8 mouse cellular contexts compared by ENCODE assay signal in the genomic region with DNA sequence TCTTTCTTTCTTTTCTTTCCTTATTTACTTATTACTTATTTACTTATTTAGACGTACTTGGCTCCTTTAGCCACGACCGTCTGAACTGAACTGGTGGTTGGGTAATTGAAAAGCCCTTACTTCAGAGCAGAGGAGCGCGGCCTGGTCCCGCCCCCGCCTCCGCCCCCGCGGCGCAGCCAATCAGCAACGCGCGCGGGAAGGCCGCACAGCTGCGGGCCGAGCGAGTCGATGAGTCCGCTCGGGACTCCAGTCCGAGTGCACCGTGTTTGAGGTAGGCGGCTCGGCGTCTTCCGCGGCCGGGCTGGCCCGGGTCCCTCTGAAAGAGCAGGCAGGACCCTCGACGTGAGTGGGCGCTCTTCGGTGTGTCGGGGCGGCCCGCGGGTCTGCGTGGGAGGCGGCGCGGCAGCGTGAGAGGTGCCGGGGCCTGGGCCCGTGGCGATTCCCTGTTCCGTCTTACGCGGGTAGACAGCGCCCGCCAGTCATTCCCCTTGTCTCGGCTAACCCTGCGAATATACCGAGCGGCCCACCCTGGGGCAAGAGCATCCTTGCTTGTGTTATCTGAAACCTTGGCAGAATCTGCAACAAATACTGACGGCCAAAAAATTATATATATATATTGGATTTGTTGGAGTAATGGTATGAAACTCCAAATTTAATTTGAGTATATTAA. TPM values are rescaled to one million over a fixed set of nuclear protein-coding genes. Genes with fewer than 3 reads are reported as not detected.
DNase-seq lines count a peak whose midpoint lies in the region; ATAC-seq lines count a peak whose summit lies in the region.

A gene (plus strand): TSS at position 204 of the 670 bp plus-strand sequence.

- intact Hi-C loops in heart, postnatal 14 days (cut with DNase I), result loop anchor here (5.0 kb wide), 1 partner anchor 82 kb away; a partner anchor contains a TSS

- H3K4me3 ChIP-seq in forebrain, embryonic 14.5 days (ENCODE audit: low read depth, low read length), result peak within 1 kb of the TSS; percentile 60
- H3K4me3 ChIP-seq in neural tube, embryonic 15.5 days (replicated peaks), result peak within 1 kb of the TSS; percentile 90

- peak within 1 kb of the TSS; percentile 81 for H3K27ac ChIP-seq in forebrain, embryonic 14.5 days (ENCODE audit: low read depth, low read length)
- peak within 1 kb of the TSS; percentile 92 for H3K27ac ChIP-seq in neural tube, embryonic 15.5 days (replicated peaks)

- WGBS in forebrain, embryonic 14.5 days, result under 1% methylated on average over 57 of the region's 57 CpGs
- WGBS in neural tube, embryonic 15.5 days, result under 1% methylated on average over 57 of the region's 57 CpGs

- DNase-seq in ES-CJ7 (ENCODE audit: low read depth, low spot score), result peak; percentile 92
- peak; percentile 93 for DNase-seq in cerebellum, adult 11 months
- DNase-seq in forebrain, embryonic 14.5 days (ENCODE audit: low spot score), result peak; percentile 96
- DNase-seq in heart, postnatal 14 days, result peak; percentile 97 to 98
- DNase-seq in layer of hippocampus, adult 11-12 months (ENCODE audit: low spot score), result peak; percentile 96
- peak; percentile 95 for DNase-seq in lung, adult 18-20 months
- DNase-seq in testis, postnatal 14 days (ENCODE audit: low spot score), result peak; percentile 95

- no peaks in the 10 kb centered on the region for H3K36me3 ChIP-seq in forebrain, embryonic 14.5 days (ENCODE audit: control insufficient read depth, insufficient read depth, low read length)
- no peaks in the 10 kb centered on the region for H3K36me3 ChIP-seq in neural tube, embryonic 15.5 days

- H3K4me2 ChIP-seq in forebrain, embryonic 14.5 days (ENCODE audit: low read length), result peak within 1 kb of the TSS; percentile 65
- H3K4me2 ChIP-seq in neural tube, embryonic 15.5 days, result peak within 1 kb of the TSS; percentile 61

- H3K9ac ChIP-seq in forebrain, embryonic 14.5 days (ENCODE audit: low read length), result peak within 1 kb of the TSS; percentile 80
- peak within 1 kb of the TSS; percentile 84 for H3K9ac ChIP-seq in neural tube, embryonic 15.5 days (replicated peaks)

- peak; percentile 99 for ATAC-seq in forebrain, embryonic 14.5 days
- ATAC-seq in neural tube, embryonic 15.5 days (ENCODE audit: low FRiP score), result peak; percentile 96

- H3K4me1 ChIP-seq in forebrain, embryonic 14.5 days (ENCODE audit: control insufficient read depth, insufficient read depth, low read length), result peaks cover 9% of the 10 kb centered on the region
- peaks cover 14% of the 10 kb centered on the region for H3K4me1 ChIP-seq in neural tube, embryonic 15.5 days

- H3K27me3 ChIP-seq in forebrain, embryonic 14.5 days (replicated peaks; ENCODE audit: control insufficient read depth, insufficient read depth, low read length), result no peaks in the 10 kb centered on the region
- no peaks in the 10 kb centered on the region for H3K27me3 ChIP-seq in neural tube, embryonic 15.5 days (replicated peaks)

- H3K9me3 ChIP-seq in forebrain, embryonic 14.5 days (replicated peaks; ENCODE audit: control insufficient read depth, low read length), result no peaks in the 10 kb centered on the region
- no peaks in the 10 kb centered on the region for H3K9me3 ChIP-seq in neural tube, embryonic 15.5 days (replicated peaks)

RNA-seq across cellular contexts. Expression of the gene that starts here (rescaled TPM):
- 51.4 and 56.6 TPM in 2 replicates for polyA plus RNA-seq in forebrain, embryonic 14.5 days (2014; fragmentation: Nextera tagmentation; extraction: Ambion mirVana)
- 10 to 100 TPM; 35.5 to 36.0 TPM for total RNA-seq in heart, postnatal 14 days (2021)
- polyA plus RNA-seq in neural tube, embryonic 15.5 days (2015; fragmentation: Nextera tagmentation; extraction: Ambion mirVana), result 34.1 and 44.1 TPM in 2 replicates

Comparison
In these comparisons a context has a peak if more than half of its experiments do, and no peak if none do; other contexts are left out.
1. Peak in every context shown above with its lines: DNase-seq, ATAC-seq, H3K4me3 ChIP-seq and H3K27ac ChIP-seq.